Mouse (Mus musculus) thymus, adult 2 months (tissue): ENCODE data around the gene Wnt5b. TPM values are rescaled to one million over a fixed set of nuclear protein-coding genes. Genes with fewer than 3 reads are reported as not detected.

ENCODE experiments used
- DNase-seq: peaks from one replicate; pipeline ENCODE4 v3.0.0; 2021
- H3K27ac ChIP-seq: fragments of 200-500 bp; 2 replicates; pipeline ENCODE4 v1.5.1; 2012; ENCODE audit warnings: low read length, control low read depth; ENCODE audit not compliant: control insufficient read depth, insufficient read depth
- H3K27me3 ChIP-seq: fragments of 200-500 bp; 2 replicates; pipeline ENCODE4 v1.6.1; 2012; ENCODE audit warnings: mild to moderate bottlenecking, low read length, moderate library complexity, mixed read lengths; ENCODE audit not compliant: control insufficient read depth, insufficient read depth
- H3K36me3 ChIP-seq: fragments of 200-500 bp; 2 replicates; pipeline ENCODE4 v1.6.1; 2012; ENCODE audit warnings: mild to moderate bottlenecking, low read length, moderate library complexity; ENCODE audit not compliant: control insufficient read depth, insufficient read depth
- H3K4me1 ChIP-seq: fragments of 200-500 bp; replicated peaks from 2 replicates; pipeline ENCODE4 v1.6.1; 2012; ENCODE audit warnings: low read length; ENCODE audit not compliant: control insufficient read depth, insufficient read depth
- H3K4me3 ChIP-seq: fragments of 200-500 bp; 2 replicates; pipeline ENCODE4 v1.5.1; 2012; ENCODE audit warnings: mild to moderate bottlenecking, low read length, control low read depth, moderate library complexity; ENCODE audit not compliant: control insufficient read depth, insufficient read depth
- CTCF ChIP-seq: fragments of 200-500 bp; IDR thresholded peaks from 2 replicates; pipeline ENCODE4 v1.5.1; 2012; ENCODE audit warnings: mild to moderate bottlenecking, control low read depth, low read length, moderate library complexity, borderline replicate concordance; ENCODE audit not compliant: control insufficient read depth, poor library complexity, insufficient read depth; ENCODE audit errors: extremely low read depth
- POLR2A ChIP-seq: fragments of 200-500 bp; IDR thresholded peaks from 2 replicates; pipeline ENCODE4 v1.6.1; 2012; ENCODE audit warnings: mild to moderate bottlenecking, low read length, control low read depth, moderate library complexity; ENCODE audit not compliant: control insufficient read depth, poor library complexity, insufficient read depth; ENCODE audit errors: extremely low read depth
- WGBS: fragments of 180-500 bp; shearing (Covaris S2); methylation state at CpG from one replicate; pipeline ENCODE4 v1.1.7; 2018; 5-methylcytosine and 5-hydroxymethylcytosine counted together
- polyA plus RNA-seq: library from polyadenylated mRNA; depleted of rRNA; stranded (reverse); fragments of >200 nt; gene quantifications from 2 replicates; pipeline ENCODE4 v1.2.3, GENCODE M21; 2012

The Wnt5b gene
- polyA plus RNA-seq, 1 experiment, result 6.5 TPM

DNA sequence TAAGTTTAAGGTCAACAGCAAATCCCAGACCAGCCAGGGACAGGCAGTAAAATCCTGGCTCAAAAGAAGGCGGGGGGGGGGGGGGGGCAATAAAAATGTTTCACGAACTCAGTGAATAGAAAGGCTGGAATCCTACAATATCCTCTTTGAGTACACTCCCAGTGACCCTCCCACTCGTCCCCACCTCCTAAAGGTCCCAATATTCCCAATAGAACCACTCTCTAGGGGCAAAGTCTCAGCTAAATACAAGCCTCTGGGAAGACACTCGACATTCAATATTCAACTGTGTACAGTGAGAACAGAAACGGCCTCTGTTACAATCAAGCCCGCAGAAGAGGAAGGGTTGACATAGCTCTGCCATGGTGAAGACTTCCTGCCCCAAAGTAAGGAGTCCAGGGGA, 136.3 kb downstream of the Wnt5b start:
- Histone ChIP-seq H3K27me3 (no peaks in the 10 kb centered on the region), H3K36me3 (no peaks in the 10 kb centered on the region), H3K4me3 (no peak overlapping the region), H3K4me1 (peaks cover 3% of the 10 kb centered on the region), H3K27ac (no peak overlapping the region)
- DNase-seq, result no peak
- WGBS, result 31% methylated on average over 6 of the region's 6 CpGs
- TF ChIP-seq POLR2A (no peak), CTCF (no peak)

DNA sequence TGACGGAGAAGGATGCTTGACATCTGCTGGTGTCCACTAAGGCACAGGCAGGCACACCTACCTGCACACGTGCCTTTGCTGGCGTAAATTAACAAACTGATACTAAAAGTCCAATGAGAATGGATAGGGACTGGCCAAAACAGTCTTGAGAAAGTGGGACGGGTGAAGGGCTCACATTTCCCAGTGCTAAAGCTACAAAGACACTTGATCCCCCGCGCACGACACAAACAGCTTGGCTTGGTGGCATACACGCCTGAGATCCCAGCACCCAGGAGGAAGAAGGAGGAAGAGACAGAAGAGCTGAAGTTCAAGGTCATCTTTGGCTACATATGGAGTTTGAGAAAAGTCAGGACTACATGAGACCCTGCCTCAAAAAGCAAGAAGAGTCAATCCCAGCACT, 137.6 kb downstream of the Wnt5b start:
- Histone ChIP-seq H3K4me3 (no peak overlapping the region), H3K27ac (no peak overlapping the region), H3K4me1 (peaks cover 7% of the 10 kb centered on the region), H3K27me3 (no peaks in the 10 kb centered on the region), H3K36me3 (no peaks in the 10 kb centered on the region)
- no peak for DNase-seq
- WGBS, result 91% methylated on average over 8 of the region's 8 CpGs
- TF ChIP-seq POLR2A, result no peak
- no peak for TF ChIP-seq CTCF

DNA sequence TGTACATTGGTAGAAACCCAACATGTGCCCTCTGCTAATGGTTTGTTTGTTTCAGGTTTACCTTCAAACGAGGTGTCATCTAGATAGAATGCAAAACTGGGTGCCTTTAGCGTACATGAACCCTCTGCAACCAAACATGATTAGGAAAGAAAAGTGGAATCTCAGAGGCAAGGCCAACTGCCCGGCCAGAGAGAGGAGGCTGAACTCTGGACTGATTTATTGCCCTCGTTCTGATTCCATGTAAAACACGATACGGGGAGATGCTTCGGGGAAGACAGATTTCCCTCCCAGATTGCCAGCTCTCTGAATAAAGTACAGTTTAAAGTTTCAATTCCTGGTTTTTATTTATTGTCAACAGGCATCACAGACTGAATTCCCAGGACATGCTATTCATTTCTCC, 138.8 kb downstream of the Wnt5b start:
- 98% methylated on average over 7 of the region's 7 CpGs for WGBS
- DNase-seq, result no peak
- no peaks in the 10 kb centered on the region for H3K36me3 ChIP-seq
- H3K4me3 ChIP-seq, result no peak overlapping the region
- H3K27ac ChIP-seq, result no peak overlapping the region
- H3K27me3 ChIP-seq, result no peaks in the 10 kb centered on the region
- H3K4me1 ChIP-seq, result peaks cover 9% of the 10 kb centered on the region
- TF ChIP-seq CTCF (no peak), POLR2A (no peak)

DNA sequence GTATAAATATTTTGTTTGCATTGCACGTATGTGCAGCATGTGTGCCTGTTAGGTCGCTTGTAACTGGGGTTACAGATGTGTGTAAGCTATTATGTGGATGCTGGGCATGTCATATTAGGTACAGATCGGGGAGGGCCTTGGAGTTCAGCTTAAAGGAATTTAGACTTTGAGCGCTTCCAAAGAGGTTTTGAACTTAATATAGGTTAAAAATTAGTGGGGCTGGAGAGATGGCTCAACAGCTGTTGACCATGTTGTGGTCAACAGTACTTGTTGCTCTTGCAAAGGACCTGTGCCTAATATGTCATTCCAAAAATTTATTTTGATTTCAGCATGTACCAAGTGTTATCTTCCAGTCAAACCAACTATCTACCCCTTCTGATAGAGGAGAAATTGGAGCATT, 139.3 kb downstream of the Wnt5b start:
- H3K4me3 ChIP-seq, result no peak overlapping the region
- no peak for DNase-seq
- no peaks in the 10 kb centered on the region for H3K27me3 ChIP-seq
- no peak overlapping the region for H3K27ac ChIP-seq
- H3K4me1 ChIP-seq, result peaks cover 9% of the 10 kb centered on the region
- H3K36me3 ChIP-seq, result no peaks in the 10 kb centered on the region
- 96% methylated on average over 4 of the region's 4 CpGs for WGBS
- TF ChIP-seq CTCF (no peak), POLR2A (no peak)

DNA sequence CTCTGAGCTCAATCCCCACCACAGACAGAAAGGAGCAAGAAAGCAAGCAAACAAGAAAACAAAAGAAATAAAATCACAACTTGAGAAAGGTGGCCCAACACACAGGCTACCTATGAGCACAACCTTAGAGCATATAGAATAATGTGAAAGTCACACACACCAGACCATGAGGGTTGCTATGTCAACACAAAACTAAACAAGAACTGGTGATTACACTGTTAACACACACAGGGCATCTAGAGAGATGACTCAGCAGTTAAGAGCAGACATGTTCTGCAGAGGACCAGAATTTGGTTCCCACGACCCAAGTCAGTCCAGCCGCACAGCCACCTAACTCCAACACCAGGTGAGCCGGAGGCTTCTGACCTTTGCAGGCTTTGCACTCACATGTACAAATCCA, 141.2 kb downstream of the Wnt5b start:
- TF ChIP-seq CTCF, result no peak
- no peak for TF ChIP-seq POLR2A
- no peak overlapping the region for H3K4me3 ChIP-seq
- no peak for DNase-seq
- H3K27me3 ChIP-seq, result no peaks in the 10 kb centered on the region
- 72% methylated on average over 3 of the region's 3 CpGs for WGBS
- H3K4me1 ChIP-seq, result peaks cover 6% of the 10 kb centered on the region; the same call in 1 of the 2 replicates
- no peaks in the 10 kb centered on the region for H3K36me3 ChIP-seq
- H3K27ac ChIP-seq, result no peak overlapping the region

DNA sequence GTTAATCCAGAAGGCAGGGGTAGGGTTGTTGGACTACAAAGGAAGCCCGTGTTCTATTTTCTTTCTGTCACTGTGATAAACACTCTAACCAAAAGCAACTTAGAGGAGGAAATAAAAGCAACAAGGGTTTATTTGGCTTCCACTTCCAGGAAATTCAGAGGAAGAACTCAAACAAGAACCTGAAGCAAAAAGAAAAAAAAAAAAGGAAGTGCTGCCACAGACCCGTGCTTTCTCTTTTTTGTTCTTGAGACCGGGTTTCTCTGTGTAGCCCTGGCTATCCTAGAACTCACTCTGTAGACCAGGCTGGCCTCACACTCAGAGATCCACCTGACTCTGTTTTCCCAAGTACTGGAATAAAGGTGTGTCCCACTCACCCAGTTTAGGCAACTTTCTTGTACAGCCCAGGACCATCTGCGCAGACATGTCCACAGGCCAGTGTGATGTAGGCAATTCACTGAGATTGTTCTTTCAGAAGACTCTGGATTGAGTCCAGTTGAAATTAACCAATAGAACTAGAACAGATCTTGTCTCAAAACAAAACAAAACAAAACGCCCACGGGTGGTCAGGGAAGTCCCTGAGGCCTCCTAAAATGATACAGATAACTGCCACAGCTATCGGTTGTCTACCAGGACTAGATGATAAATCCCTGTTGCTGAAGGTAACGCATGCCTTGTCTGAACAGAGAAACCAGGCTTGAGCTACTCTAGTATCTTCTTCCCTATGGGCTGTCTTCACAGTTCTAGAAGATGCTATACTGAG, 142.4 kb downstream of the Wnt5b start:
- no peaks in the 10 kb centered on the region for H3K27me3 ChIP-seq
- TF ChIP-seq CTCF (no peak), POLR2A (no peak)
- H3K4me3 ChIP-seq, result no peak overlapping the region
- 67% methylated on average over 8 of the region's 8 CpGs for WGBS
- H3K4me1 ChIP-seq, result peaks cover 6% of the 10 kb centered on the region; the same call in 1 of the 2 replicates
- H3K36me3 ChIP-seq, result no peaks in the 10 kb centered on the region
- DNase-seq, result no peak
- H3K27ac ChIP-seq, result no peak overlapping the region
